ENCODE assay signal across 7 mouse cellular contexts in the genomic region with DNA sequence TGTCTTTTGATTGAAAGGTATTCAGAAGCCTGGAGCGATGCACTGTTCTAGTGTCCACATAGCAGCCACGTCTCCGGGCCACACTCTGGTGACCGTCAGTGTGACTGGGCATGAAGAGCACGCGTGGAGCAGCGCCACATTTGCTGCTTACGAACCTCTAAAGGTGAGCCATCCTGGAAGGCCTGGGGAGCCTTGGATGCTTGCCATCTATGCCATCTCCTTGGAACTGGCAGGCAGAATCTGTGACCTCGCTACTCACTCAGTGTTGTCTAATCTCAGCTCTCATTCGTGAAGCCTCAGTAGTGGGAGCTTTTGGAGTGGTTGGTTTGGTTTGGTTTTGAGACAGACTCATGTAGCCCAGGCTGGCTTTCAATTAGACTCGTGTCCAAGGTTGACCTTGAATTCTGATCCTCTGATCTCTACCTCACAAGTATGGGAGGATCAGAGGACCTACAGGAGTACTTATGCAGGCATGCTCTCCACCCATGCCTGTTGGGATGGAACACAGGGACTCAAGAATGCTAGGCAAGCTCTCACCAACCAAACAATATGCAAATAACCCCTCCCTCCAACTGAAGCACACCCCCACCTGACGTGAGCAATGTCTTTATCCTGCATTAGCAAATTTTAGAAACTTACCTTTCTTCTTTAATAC.
"Had no signal": no experiment of that assay in that cellular context is flagged by ENCODE, and none has a peak within 500 bp of the region (broad histone marks: within the 10 kb centered on the region; RNA-seq: fewer than 3 reads in every experiment).

No protein-coding gene starts in this region.

- DNase-seq: kidney, postnatal 14 days; lung, embryonic 14.5 days; lung, postnatal 10 days; lung, postnatal 4 days; retina, postnatal 1 day; right cerebral cortex, postnatal 25 days; thymus, postnatal 36 days had no signal
